Mouse (Mus musculus) midbrain, embryonic 13.5 days (tissue): ENCODE measurements around the gene Il27ra. TPM values are rescaled to one million over a fixed set of nuclear protein-coding genes. Genes with fewer than 3 reads are reported as not detected.

Experiments used
- ATAC-seq: fragments of 200-750 bp; cut with Nextera tagmentation; 2 replicates; pipeline ENCODE4 v1.8.0; 2017; ENCODE audit warnings: mild to moderate bottlenecking, moderate TSS enrichment, moderate library complexity
- H3K27ac ChIP-seq: fragments of 300-500 bp; sonication (generic); 2 replicates; pipeline ENCODE4 v1.5.1; 2015; ENCODE audit warnings: inconsistent platforms, mild to moderate bottlenecking, moderate library complexity
- H3K27me3 ChIP-seq: fragments of 300-500 bp; sonication (generic); 2 replicates; pipeline ENCODE4 v1.6.1; 2015; ENCODE audit warnings: mild to moderate bottlenecking, inconsistent platforms
- H3K36me3 ChIP-seq: fragments of 300-500 bp; sonication (generic); 2 replicates; pipeline ENCODE4 v1.6.1; 2015; ENCODE audit warnings: mild to moderate bottlenecking, inconsistent platforms
- H3K4me1 ChIP-seq: fragments of 300-500 bp; sonication (generic); replicated peaks from 2 replicates; pipeline ENCODE4 v1.6.1; 2015; ENCODE audit warnings: inconsistent platforms
- H3K4me2 ChIP-seq: fragments of 300-500 bp; sonication (generic); replicated peaks from 2 replicates; pipeline ENCODE4 v1.6.1; 2015; ENCODE audit warnings: moderate library complexity, mild to moderate bottlenecking, inconsistent platforms
- H3K4me3 ChIP-seq: fragments of 300-500 bp; sonication (generic); replicated peaks from 2 replicates; pipeline ENCODE4 v1.5.1; 2015; ENCODE audit warnings: mild to moderate bottlenecking, inconsistent platforms
- H3K9ac ChIP-seq: fragments of 300-500 bp; sonication (generic); replicated peaks from 2 replicates; pipeline ENCODE4 v1.6.1; 2015; ENCODE audit warnings: mild to moderate bottlenecking, inconsistent platforms
- H3K9me3 ChIP-seq: fragments of 300-500 bp; sonication (generic); 2 replicates; pipeline ENCODE4 v1.6.1; 2016; ENCODE audit warnings: mild to moderate bottlenecking, inconsistent platforms
- WGBS: fragments of 180-500 bp; shearing (Covaris S2); methylation state at CpG from one replicate; pipeline ENCODE4 v1.1.7; 2015; 5-methylcytosine and 5-hydroxymethylcytosine counted together
- polyA plus RNA-seq: library from polyadenylated mRNA; unstranded; fragments of >200 nt; fragmentation: Nextera tagmentation; extraction: Ambion mirVana; gene quantifications from 2 replicates; pipeline ENCODE4 v1.2.1, GENCODE M21; 2015

The Il27ra gene
- polyA plus RNA-seq, 1 experiment from 2014 or later, result 0.23 TPM

GRCm38 (mm10) chr8:84063861-84064610, 21.6 kb upstream of the Il27ra start:
- ATAC-seq, result no peak
- H3K27ac ChIP-seq, result no peak overlapping the region
- H3K27me3 ChIP-seq, result no peaks in the 10 kb centered on the region
- H3K9me3 ChIP-seq, result no peaks in the 10 kb centered on the region
- no peaks in the 10 kb centered on the region for H3K36me3 ChIP-seq
- H3K4me2 ChIP-seq, result no peak overlapping the region
- H3K4me3 ChIP-seq, result no peak overlapping the region
- WGBS, result 76% methylated on average over 8 of the region's 8 CpGs
- peaks cover 24% of the 10 kb centered on the region for H3K4me1 ChIP-seq
- H3K9ac ChIP-seq, result no peak overlapping the region

DNA sequence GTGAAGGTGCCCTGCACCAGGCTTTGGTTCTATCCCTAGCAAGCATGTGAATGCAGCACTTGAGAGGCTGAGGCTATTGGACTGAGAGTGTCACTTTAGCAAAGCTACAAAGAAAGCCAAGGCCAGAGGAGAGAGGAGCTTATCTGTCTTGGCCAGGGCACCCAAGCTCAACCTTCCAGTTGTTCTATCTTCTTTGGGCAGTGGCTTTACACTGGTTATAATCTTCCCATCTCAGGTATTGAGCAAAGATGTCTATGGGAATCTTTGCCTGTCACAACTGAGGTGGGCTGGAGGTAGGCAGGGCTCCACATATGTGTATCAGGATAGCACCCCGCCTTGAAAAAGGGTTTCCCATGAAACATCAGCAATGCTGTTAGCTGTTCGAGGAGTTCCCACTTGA, 17.9 kb upstream of the Il27ra start:
- Histone ChIP-seq H3K27ac (no peak overlapping the region), H3K4me1 (no peaks in the 10 kb centered on the region), H3K4me3 (no peak overlapping the region), H3K9me3 (no peaks in the 10 kb centered on the region), H3K9ac (no peak overlapping the region), H3K36me3 (no peaks in the 10 kb centered on the region), H3K27me3 (no peaks in the 10 kb centered on the region), H3K4me2 (no peak overlapping the region)
- 88% methylated on average over 2 of the region's 2 CpGs for WGBS
- no peak for ATAC-seq

DNA sequence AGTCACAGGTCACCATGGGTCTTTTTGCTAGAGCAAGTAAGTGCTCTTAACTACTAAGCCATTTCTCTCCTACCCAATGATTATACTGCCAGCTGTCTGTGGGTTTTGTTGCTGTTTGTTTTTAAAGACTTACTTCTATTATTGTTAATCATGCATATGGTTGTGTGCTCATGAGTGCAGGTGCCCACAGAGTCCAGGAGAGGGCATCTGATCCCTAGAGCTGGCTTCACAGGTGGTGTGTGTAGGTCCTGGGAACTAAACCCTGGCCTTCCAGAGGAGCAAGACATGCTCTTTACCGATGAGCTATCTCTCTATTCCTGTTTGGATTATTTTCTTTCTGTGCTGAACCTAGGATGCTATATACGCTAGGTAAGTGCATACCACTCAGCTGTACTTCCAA, 16.8 kb upstream of the Il27ra start:
- ATAC-seq, result no peak
- Histone ChIP-seq H3K4me3 (no peak overlapping the region), H3K36me3 (no peaks in the 10 kb centered on the region), H3K9ac (no peak overlapping the region), H3K27ac (no peak overlapping the region), H3K4me2 (no peak overlapping the region), H3K4me1 (no peaks in the 10 kb centered on the region), H3K9me3 (no peaks in the 10 kb centered on the region), H3K27me3 (no peaks in the 10 kb centered on the region)
- 98% methylated on average over 2 of the region's 2 CpGs for WGBS

GRCm38 (mm10) chr8:84057827-84058226, 15.4 kb upstream of the Il27ra start:
- Histone ChIP-seq H3K4me1 (no peaks in the 10 kb centered on the region), H3K36me3 (no peaks in the 10 kb centered on the region), H3K9me3 (no peaks in the 10 kb centered on the region), H3K4me2 (no peak overlapping the region), H3K27me3 (no peaks in the 10 kb centered on the region), H3K9ac (no peak overlapping the region), H3K27ac (no peak overlapping the region), H3K4me3 (no peak overlapping the region)
- no peak for ATAC-seq
- WGBS, result 100% methylated on average over 1 of the region's 1 CpGs

GRCm38 (mm10) chr8:84053229-84053628, 10.8 kb upstream of the Il27ra start:
- Histone ChIP-seq H3K9me3 (no peaks in the 10 kb centered on the region), H3K27me3 (no peaks in the 10 kb centered on the region), H3K36me3 (no peaks in the 10 kb centered on the region), H3K4me3 (no peak overlapping the region), H3K27ac (no peak overlapping the region), H3K4me1 (no peaks in the 10 kb centered on the region), H3K9ac (no peak overlapping the region), H3K4me2 (no peak overlapping the region)
- ATAC-seq, result no peak
- WGBS, result 92% methylated on average over 5 of the region's 5 CpGs

GRCm38 (mm10) chr8:84052746-84053145, 10.4 kb upstream of the Il27ra start:
- Histone ChIP-seq H3K4me1 (no peaks in the 10 kb centered on the region), H3K4me2 (no peak overlapping the region), H3K27me3 (no peaks in the 10 kb centered on the region), H3K4me3 (no peak overlapping the region), H3K36me3 (no peaks in the 10 kb centered on the region), H3K27ac (no peak overlapping the region), H3K9me3 (no peaks in the 10 kb centered on the region), H3K9ac (no peak overlapping the region)
- WGBS, result 75% methylated on average over 3 of the region's 3 CpGs
- ATAC-seq, result no peak

DNA sequence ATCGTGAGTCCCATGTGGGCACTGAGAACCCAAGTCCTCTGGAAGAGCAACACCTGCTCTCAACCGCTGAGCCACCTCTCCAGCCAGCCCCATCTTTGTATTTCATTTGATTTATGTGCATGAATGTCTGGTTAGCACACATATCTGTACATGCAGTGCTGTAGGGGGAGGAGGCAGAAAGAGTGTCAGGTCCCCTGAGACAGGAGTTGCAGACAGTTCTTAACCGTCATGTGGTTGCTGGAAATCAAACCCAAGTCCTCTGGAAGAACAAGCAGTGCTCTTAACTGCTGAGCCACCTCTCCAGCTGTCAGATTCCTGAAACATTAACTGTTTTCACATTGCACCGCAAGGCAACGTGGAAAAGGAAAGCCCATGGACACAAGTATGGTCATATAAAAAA, 5.8 kb upstream of the Il27ra start:
- Histone ChIP-seq H3K4me1 (peaks cover 8% of the 10 kb centered on the region; the same call in 1 of the 2 replicates), H3K36me3 (no peaks in the 10 kb centered on the region), H3K4me2 (no peak overlapping the region), H3K9ac (no peak overlapping the region), H3K27me3 (peaks cover 24% of the 10 kb centered on the region), H3K9me3 (no peaks in the 10 kb centered on the region; the same call in 1 of the 2 replicates), H3K27ac (no peak overlapping the region), H3K4me3 (no peak overlapping the region)
- WGBS, result 82% methylated on average over 5 of the region's 5 CpGs
- no peak for ATAC-seq

- peaks cover 40% of the 10 kb centered on the region for H3K27me3 ChIP-seq
These were observed 4.1 kb upstream of the Il27ra start for GRCm38 (mm10) chr8:84046505-84046904.

DNA sequence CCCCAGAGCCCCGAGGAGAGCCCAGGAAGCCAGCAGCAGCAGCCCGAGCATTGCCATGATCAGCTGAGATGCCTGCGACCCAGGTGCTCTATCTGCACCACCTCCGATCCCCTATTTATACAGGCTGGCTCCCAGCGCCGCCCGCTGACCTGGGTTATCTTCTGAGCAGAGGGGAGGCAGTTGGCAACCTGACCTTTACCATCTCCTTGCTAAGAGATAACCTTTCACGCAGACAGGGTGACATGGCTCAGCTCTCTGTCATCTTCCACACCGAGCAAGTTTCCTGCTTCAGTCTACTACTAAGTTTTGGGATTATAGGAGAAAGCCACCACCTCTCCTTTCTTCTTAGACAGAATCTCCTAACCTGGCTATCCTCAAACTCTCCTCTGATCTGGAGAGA, 2.5 kb upstream of the Il27ra start, which contains the start of gene Rln3:
TSS of gene Rln3 (minus strand) at position 101 of the 400 bp plus-strand sequence.
- 12% methylated on average over 9 of the region's 9 CpGs for WGBS
- no peak within 1 kb of the TSS for H3K27ac ChIP-seq

More at GRCm38 (mm10) chr8:84046505-84046904, 4.1 kb upstream of the Il27ra start:
- no peak overlapping the region for H3K9ac ChIP-seq
- no peak overlapping the region for H3K4me3 ChIP-seq
- 88% methylated on average over 3 of the region's 3 CpGs for WGBS
- H3K4me1 ChIP-seq, result peaks cover 18% of the 10 kb centered on the region
- ATAC-seq, result no peak
- no peak overlapping the region for H3K27ac ChIP-seq
- no peak overlapping the region for H3K4me2 ChIP-seq
- no peaks in the 10 kb centered on the region for H3K36me3 ChIP-seq
- H3K9me3 ChIP-seq, result no peaks in the 10 kb centered on the region; the same call in 1 of the 2 replicates

DNA sequence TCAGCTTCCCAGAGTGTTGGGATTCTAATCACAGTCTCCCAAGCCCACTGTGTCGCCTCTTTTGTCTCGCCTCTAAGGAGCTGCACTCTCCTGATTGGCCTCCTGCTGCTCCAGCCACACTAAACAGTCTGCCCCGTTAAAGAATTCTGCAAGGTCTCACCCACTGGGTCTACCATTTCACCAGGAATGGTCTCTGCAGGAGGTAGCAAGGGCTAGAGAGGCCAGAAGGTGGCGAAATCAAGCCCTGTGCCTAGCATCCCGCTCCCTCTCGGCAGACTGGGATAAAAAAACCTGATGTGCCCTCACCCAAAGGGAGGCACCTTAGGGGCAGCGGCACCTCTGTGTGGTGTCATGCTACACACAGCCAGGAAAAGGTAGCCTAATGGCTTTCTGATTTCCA, 1.7 kb upstream of the Il27ra start:
- Histone ChIP-seq H3K4me1 (peaks cover 18% of the 10 kb centered on the region), H3K27me3 (peaks cover 55% of the 10 kb centered on the region), H3K9me3 (no peaks in the 10 kb centered on the region; the same call in 1 of the 2 replicates), H3K9ac (no peak overlapping the region), H3K4me2 (no peak overlapping the region), H3K36me3 (no peaks in the 10 kb centered on the region), H3K27ac (no peak overlapping the region), H3K4me3 (no peak overlapping the region)
- WGBS, result 7% methylated on average over 7 of the region's 7 CpGs
- ATAC-seq, result no peak

More for the DNA sequence above, 2.5 kb upstream of the Il27ra start, which contains the start of gene Rln3:
- H3K27me3 ChIP-seq, result peaks cover 52% of the 10 kb centered on the region
- H3K4me3 ChIP-seq, result no peak within 1 kb of the TSS
- H3K4me1 ChIP-seq, result peaks cover 18% of the 10 kb centered on the region
- no peaks in the 10 kb centered on the region; the same call in 1 of the 2 replicates for H3K9me3 ChIP-seq
- H3K9ac ChIP-seq, result peak within 1 kb of the TSS; percentile 32; the same call in 1 of the 2 replicates
- no peaks in the 10 kb centered on the region for H3K36me3 ChIP-seq
- H3K4me2 ChIP-seq, result 0 out of 2 replicates have a peak within 1 kb of the TSS, but pooled peaks have one; percentile 13
- ATAC-seq, result no peak

DNA sequence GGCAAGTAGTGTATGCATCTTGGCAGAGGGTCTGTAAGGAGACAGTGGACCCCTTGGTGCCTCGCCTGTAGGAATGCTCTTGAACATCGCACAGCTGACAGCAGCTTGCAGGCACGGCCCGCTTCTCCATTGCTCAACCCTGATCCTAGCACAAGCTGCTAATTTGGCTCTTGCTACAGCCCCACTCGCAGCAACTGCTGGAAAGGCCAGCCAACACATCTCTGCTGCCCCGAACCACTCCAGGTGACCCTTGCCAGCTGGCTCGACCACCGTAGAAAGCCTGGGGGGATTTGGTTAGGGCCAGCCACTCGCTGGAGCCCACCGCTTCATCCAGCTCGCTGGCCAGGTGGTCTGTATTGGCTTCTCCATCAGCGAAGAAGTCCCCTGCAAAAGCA, 556 bp upstream of the Il27ra start:
- H3K4me2 ChIP-seq, result 0 out of 2 replicates have a peak overlapping the region, but pooled peaks have one; percentile 53
- ATAC-seq, result no peak
- H3K27me3 ChIP-seq, result peaks cover 61% of the 10 kb centered on the region
- H3K27ac ChIP-seq, result no peak overlapping the region
- H3K36me3 ChIP-seq, result no peaks in the 10 kb centered on the region
- WGBS, result 39% methylated on average over 12 of the region's 12 CpGs
- H3K9ac ChIP-seq, result no peak overlapping the region
- H3K4me1 ChIP-seq, result peaks cover 18% of the 10 kb centered on the region
- H3K9me3 ChIP-seq, result no peaks in the 10 kb centered on the region; the same call in 1 of the 2 replicates
- H3K4me3 ChIP-seq, result no peak overlapping the region

DNA sequence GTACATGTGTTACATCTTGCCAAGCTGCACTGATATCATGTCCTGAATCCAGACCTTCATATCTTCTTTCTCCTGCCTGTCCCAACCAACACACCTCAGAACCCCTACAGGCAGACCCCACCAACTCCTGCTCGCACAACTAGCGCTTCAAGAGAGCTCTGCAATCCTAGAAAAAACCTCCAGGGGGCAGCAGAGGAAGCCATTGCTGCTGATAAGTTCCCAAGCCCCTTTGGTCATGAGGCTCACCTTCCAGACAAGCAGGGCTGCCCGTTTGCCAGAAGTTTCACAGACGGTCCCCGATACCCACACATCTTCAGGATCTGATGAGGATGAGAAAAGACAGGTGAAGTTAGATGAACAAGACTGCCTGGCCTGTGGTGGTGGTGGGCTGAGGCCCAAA, 3.3 kb downstream of the Il27ra start:
- ATAC-seq, result peak; percentile 31

More for the DNA sequence above, 3.3 kb downstream of the Il27ra start:
- no peaks in the 10 kb centered on the region for H3K36me3 ChIP-seq
- H3K4me1 ChIP-seq, result peaks cover 11% of the 10 kb centered on the region
- no peak overlapping the region for H3K4me3 ChIP-seq
- H3K27me3 ChIP-seq, result peaks cover 57% of the 10 kb centered on the region
- no peak overlapping the region for H3K9ac ChIP-seq
- WGBS, result 12% methylated on average over 5 of the region's 5 CpGs
- no peaks in the 10 kb centered on the region for H3K9me3 ChIP-seq
- H3K27ac ChIP-seq, result no peak overlapping the region
- no peak overlapping the region for H3K4me2 ChIP-seq
